ENCODE assay signal across 13 mouse cellular contexts in the genomic region with DNA sequence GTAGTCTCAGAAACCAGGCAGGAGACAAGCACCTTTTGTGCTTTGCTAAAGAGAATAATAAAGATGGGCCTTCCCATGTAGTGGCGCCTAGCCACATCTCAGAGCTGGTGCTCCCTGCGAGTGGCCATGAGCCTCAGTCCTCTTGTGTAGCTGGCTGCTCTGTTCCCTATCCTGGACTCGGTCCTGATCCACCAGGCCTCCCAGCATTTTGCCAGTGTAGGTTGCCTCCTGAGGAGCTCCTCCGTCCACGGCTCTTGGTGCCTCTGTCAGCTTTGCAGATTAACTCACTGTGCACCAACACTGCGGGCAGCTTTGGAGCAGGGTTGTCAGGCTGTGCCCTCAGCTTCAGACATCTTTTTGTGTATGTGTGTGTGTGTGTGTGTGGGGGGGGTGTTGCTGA. TPM values are rescaled to one million over a fixed set of nuclear protein-coding genes. Genes with fewer than 3 reads are reported as not detected.
DNase-seq lines count a peak whose midpoint lies in the region; ATAC-seq and TF ChIP-seq lines count a peak whose summit lies in the region.
"Had no signal": no experiment of that assay in that cellular context is flagged by ENCODE, and none has a peak within 500 bp of the region (broad histone marks: within the 10 kb centered on the region; RNA-seq: fewer than 3 reads in every experiment).

No protein-coding gene starts in this region.

- no peak for ATAC-seq in heart, embryonic 12.5 days (ENCODE audit: insufficient number of reproducible peaks, low FRiP score)
- ATAC-seq in stomach, embryonic 16.5 days (ENCODE audit: insufficient read depth, low FRiP score): no peak
- no peak for ATAC-seq in stomach, postnatal 0 days (ENCODE audit: low FRiP score, low TSS enrichment)
- no peak for ATAC-seq in hindbrain, postnatal 0 days

- H3K9ac ChIP-seq in heart, embryonic 12.5 days: peak overlapping the region; percentile 22; the same call in 1 of the 2 replicates
- 0 out of 2 replicates have a peak overlapping the region, but pooled peaks have one; percentile 18 for H3K9ac ChIP-seq in stomach, embryonic 16.5 days (ENCODE audit: low read length)
- no peak overlapping the region for H3K9ac ChIP-seq in stomach, postnatal 0 days (ENCODE audit: low read length)
- 0 out of 2 replicates have a peak overlapping the region, but pooled peaks have one; percentile 13 for H3K9ac ChIP-seq in hindbrain, postnatal 0 days (replicated peaks; ENCODE audit: low read length)

- 62% methylated on average over 6 of the region's 6 CpGs for WGBS in heart, embryonic 12.5 days
- WGBS in stomach, embryonic 16.5 days: 60% methylated on average over 6 of the region's 6 CpGs
- 52% methylated on average over 6 of the region's 6 CpGs for WGBS in stomach, postnatal 0 days
- WGBS in hindbrain, postnatal 0 days: 38% methylated on average over 6 of the region's 6 CpGs

- no peaks in the 10 kb centered on the region for H3K27me3 ChIP-seq in heart, embryonic 12.5 days (replicated peaks)
- no peaks in the 10 kb centered on the region for H3K27me3 ChIP-seq in stomach, embryonic 16.5 days (ENCODE audit: control insufficient read depth, insufficient read depth, low read length)
- H3K27me3 ChIP-seq in stomach, postnatal 0 days (ENCODE audit: control insufficient read depth, insufficient read depth, low read length): no peaks in the 10 kb centered on the region
- H3K27me3 ChIP-seq in hindbrain, postnatal 0 days (ENCODE audit: insufficient read depth, low read length): no peaks in the 10 kb centered on the region

- H3K27ac ChIP-seq in heart, embryonic 12.5 days (ENCODE audit: poor library complexity, severe bottlenecking): 0 out of 2 replicates have a peak overlapping the region, but pooled peaks have one; percentile 24
- H3K27ac ChIP-seq in stomach, embryonic 16.5 days (ENCODE audit: low read length): peak overlapping the region; percentile 20; the same call in 1 of the 2 replicates
- no peak overlapping the region for H3K27ac ChIP-seq in stomach, postnatal 0 days (replicated peaks)
- no peak overlapping the region for H3K27ac ChIP-seq in hindbrain, postnatal 0 days
- H3K27ac ChIP-seq: gastrocnemius, adult 2 months; kidney, postnatal 0 days had no signal

- H3K4me3 ChIP-seq in heart, embryonic 12.5 days: no peak overlapping the region
- H3K4me3 ChIP-seq in stomach, embryonic 16.5 days (replicated peaks; ENCODE audit: low read length): no peak overlapping the region
- H3K4me3 ChIP-seq in stomach, postnatal 0 days (ENCODE audit: low read depth, low read length): no peak overlapping the region
- H3K4me3 ChIP-seq in hindbrain, postnatal 0 days (ENCODE audit: low read length): no peak overlapping the region
- H3K4me3 ChIP-seq: gastrocnemius, adult 2 months had no signal

- H3K4me2 ChIP-seq in heart, embryonic 12.5 days: no peak overlapping the region
- no peak overlapping the region for H3K4me2 ChIP-seq in stomach, embryonic 16.5 days (ENCODE audit: low read depth, low read length)
- no peak overlapping the region for H3K4me2 ChIP-seq in stomach, postnatal 0 days (replicated peaks; ENCODE audit: low read depth)
- no peak overlapping the region for H3K4me2 ChIP-seq in hindbrain, postnatal 0 days (ENCODE audit: low read depth, low read length)

- H3K9me3 ChIP-seq in heart, embryonic 12.5 days (replicated peaks): no peaks in the 10 kb centered on the region
- no peaks in the 10 kb centered on the region for H3K9me3 ChIP-seq in stomach, embryonic 16.5 days (replicated peaks; ENCODE audit: control insufficient read depth, low read length)
- no peaks in the 10 kb centered on the region for H3K9me3 ChIP-seq in stomach, postnatal 0 days (ENCODE audit: control insufficient read depth, low read length)
- no peaks in the 10 kb centered on the region for H3K9me3 ChIP-seq in hindbrain, postnatal 0 days (ENCODE audit: low read length)

- no peak for TF ChIP-seq EP300 in stomach, postnatal 0 days (optimal IDR thresholded peaks at IDR 0.05)

- H3K4me1 ChIP-seq in heart, embryonic 12.5 days (replicated peaks): peaks cover 93% of the 10 kb centered on the region
- peaks cover 62% of the 10 kb centered on the region for H3K4me1 ChIP-seq in stomach, embryonic 16.5 days (ENCODE audit: control insufficient read depth, insufficient read depth, low read length)
- peaks cover 9% of the 10 kb centered on the region; the same call in 1 of the 2 replicates for H3K4me1 ChIP-seq in stomach, postnatal 0 days (replicated peaks; ENCODE audit: control insufficient read depth, insufficient read depth)
- peaks cover 65% of the 10 kb centered on the region for H3K4me1 ChIP-seq in hindbrain, postnatal 0 days (ENCODE audit: insufficient read depth, low read length)

- no peak for DNase-seq in heart, adult 8-10 months (ENCODE audit: low spot score)
- DNase-seq in stomach, postnatal 0 days (ENCODE audit: low spot score): no peak
- no peak for DNase-seq in hindbrain, postnatal 0 days (ENCODE audit: low spot score)
- no peak for DNase-seq in adrenal gland, adult 8-10 months
- DNase-seq in urinary bladder, postnatal 14 days (ENCODE audit: low spot score): no peak
- no peak for DNase-seq in kidney, adult 8-10 months
- DNase-seq: cerebellum, postnatal 36 days; gastrocnemius, adult 2 months; liver; thymus, adult 18-20 months had no signal

- H3K36me3 ChIP-seq in heart, embryonic 12.5 days: 0 out of 2 replicates have a peak, but pooled peaks cover 3% of the 10 kb centered on the region
- no peaks in the 10 kb centered on the region for H3K36me3 ChIP-seq in stomach, embryonic 16.5 days (ENCODE audit: control insufficient read depth, insufficient read depth, low read length)
- H3K36me3 ChIP-seq in stomach, postnatal 0 days (ENCODE audit: control insufficient read depth, insufficient read depth, low read length): no peaks in the 10 kb centered on the region
- no peaks in the 10 kb centered on the region for H3K36me3 ChIP-seq in hindbrain, postnatal 0 days (ENCODE audit: insufficient read depth, low read length)

- TF ChIP-seq CTCF in stomach, postnatal 0 days (IDR thresholded peaks at IDR 0.05; ENCODE audit: low read depth): no peak
- no peak for TF ChIP-seq CTCF in hindbrain, postnatal 0 days (IDR thresholded peaks at IDR 0.05; ENCODE audit: low read depth)

RNA-seq across cellular contexts. Expression of a gene that starts 30.4 kb away (rescaled TPM):
- 101 and 105 TPM in 2 replicates for polyA plus RNA-seq in heart, embryonic 12.5 days (2016; fragmentation: Nextera tagmentation; extraction: Ambion mirVana)
- total RNA-seq in heart, adult 8-10 months (2022): 10 to 100 TPM; 34.2 to 42.5 (median 36.2) TPM
- polyA plus RNA-seq in stomach, embryonic 16.5 days (2015; fragmentation: Nextera tagmentation; extraction: Ambion mirVana): 48.4 and 52.8 TPM in 2 replicates
- polyA plus RNA-seq in stomach, postnatal 0 days (2015; fragmentation: Nextera tagmentation; extraction: Ambion mirVana): 39.3 and 50.0 TPM in 2 replicates
- total RNA-seq in hindbrain, postnatal 0 days (2014; rRNA removed): 155 and 156 TPM in 2 replicates
- 102 and 108 TPM in 2 replicates for polyA plus RNA-seq in hindbrain, postnatal 0 days (2015; fragmentation: Nextera tagmentation; extraction: Ambion mirVana)
- total RNA-seq in adrenal gland, adult 8-10 months (2022): 100 to 1,000 TPM in 2 of 4 experiments, 10 to 100 TPM in 2; 70.3 to 121 (median 101) TPM

Comparison
In these comparisons a context has a peak if more than half of its experiments do, and no peak if none do; other contexts are left out.
1. H3K27ac ChIP-seq: peak in heart, embryonic 12.5 days (single experiment) and stomach, embryonic 16.5 days (single experiment); none in stomach, postnatal 0 days (single experiment) and hindbrain, postnatal 0 days (single experiment).